Mouse (Mus musculus) urinary bladder, postnatal 4 days (tissue): ENCODE data around the gene Vmn2r40.
"Not testable (repeated sequence)": the region's sequence is repeated elsewhere in the genome, so short reads cannot be mapped to it uniquely, and the experiment has no call there.

ENCODE experiments used
- DNase-seq, 2 experiments: peaks; one replicate each; pipeline ENCODE4 v3.0.0; 2021 to 2022; ENCODE audit warnings: low spot score in 2 of 2

Vmn2r40 gene

GRCm38 (mm10) chr7:8931335-8931734 is at the start of gene Vmn2r40:
Gene Vmn2r40 (minus strand): TSS chr7:8931435.
- DNase-seq = not testable (repeated sequence)
